Mouse (Mus musculus) cerebellum, adult 2 months (tissue): ENCODE data around the gene Ncan. TPM values are rescaled to one million over a fixed set of nuclear protein-coding genes. Genes with fewer than 3 reads are reported as not detected.

ENCODE experiments used
- DNase-seq, 2 experiments: peaks; one replicate each; pipeline ENCODE4 v3.0.0; 2021
- H3K27ac ChIP-seq: fragments of 200-500 bp; 2 replicates; pipeline ENCODE4 v1.5.1; 2012; ENCODE audit warnings: low read length, control low read depth, inconsistent platforms; ENCODE audit not compliant: insufficient read depth
- H3K27me3 ChIP-seq: fragments of 200-500 bp; 2 replicates; pipeline ENCODE4 v1.6.1; 2012; ENCODE audit warnings: inconsistent platforms, mild to moderate bottlenecking, low read length, moderate library complexity; ENCODE audit not compliant: control insufficient read depth, insufficient read depth
- H3K4me1 ChIP-seq: fragments of 200-500 bp; 2 replicates; pipeline ENCODE4 v1.6.1; 2011; ENCODE audit warnings: low read length; ENCODE audit not compliant: control insufficient read depth, insufficient read depth
- H3K4me3 ChIP-seq: fragments of 200-500 bp; replicated peaks from 2 replicates; pipeline ENCODE3; 2011; ENCODE audit warnings: mild to moderate bottlenecking, low read depth, low read length, control low read depth; ENCODE audit not compliant: insufficient read depth
- CTCF ChIP-seq: fragments of 200-500 bp; IDR thresholded peaks from 2 replicates; pipeline ENCODE4 v1.5.1; 2011; ENCODE audit warnings: low read depth, mild to moderate bottlenecking, control low read depth, low read length, moderate library complexity, borderline replicate concordance; ENCODE audit not compliant: insufficient read depth
- POLR2A ChIP-seq: fragments of 200-500 bp; IDR thresholded peaks from 2 replicates; pipeline ENCODE4 v1.6.1; 2011; ENCODE audit warnings: low read length, control low read depth, borderline replicate concordance; ENCODE audit not compliant: insufficient read depth
- WGBS: fragments of 180-500 bp; shearing (Covaris S2); methylation state at CpG from one replicate; pipeline ENCODE4 v1.1.7; 2018; 5-methylcytosine and 5-hydroxymethylcytosine counted together
- polyA plus RNA-seq: library from polyadenylated mRNA; depleted of rRNA; stranded (reverse); fragments of >200 nt; gene quantifications from 2 replicates; pipeline ENCODE4 v1.2.3, GENCODE M21; 2012

Gene Ncan
- polyA plus RNA-seq, 1 experiment, result 15.2 TPM

GRCm38 (mm10) chr8:70152537-70153257, 32.0 kb upstream of the Ncan start:
- no peaks in the 10 kb centered on the region for H3K27me3 ChIP-seq
- H3K27ac ChIP-seq, result no peak overlapping the region
- 11% methylated on average over 22 of the region's 22 CpGs for WGBS
- no peak overlapping the region for H3K4me3 ChIP-seq
- no peak for TF ChIP-seq POLR2A
- no peak for TF ChIP-seq CTCF
- no peaks in the 10 kb centered on the region; the same call in 1 of the 2 replicates for H3K4me1 ChIP-seq
- peak; percentile 37 to 52 for DNase-seq

GRCm38 (mm10) chr8:70150158-70150557, 29.5 kb upstream of the Ncan start:
- 20% methylated on average over 13 of the region's 13 CpGs for WGBS
- TF ChIP-seq CTCF, result no peak
- TF ChIP-seq POLR2A, result no peak
- H3K4me3 ChIP-seq, result no peak overlapping the region
- H3K27me3 ChIP-seq, result no peaks in the 10 kb centered on the region
- DNase-seq, result no peak
- no peaks in the 10 kb centered on the region; the same call in 1 of the 2 replicates for H3K4me1 ChIP-seq
- H3K27ac ChIP-seq, result no peak overlapping the region

- WGBS, result 80% methylated on average over 7 of the region's 7 CpGs
- Histone ChIP-seq H3K27ac (no peak overlapping the region), H3K27me3 (no peaks in the 10 kb centered on the region), H3K4me3 (no peak overlapping the region), H3K4me1 (no peaks in the 10 kb centered on the region; the same call in 1 of the 2 replicates)
- no peak for DNase-seq
- TF ChIP-seq CTCF, result no peak
- no peak for TF ChIP-seq POLR2A
Measured at GRCm38 (mm10) chr8:70147678-70148607, 27.3 kb upstream of the Ncan start.

- TF ChIP-seq CTCF (no peak), POLR2A (no peak)
- WGBS, result 8% methylated on average over 9 of the region's 9 CpGs
- DNase-seq, result no peak
- H3K27ac ChIP-seq, result no peak overlapping the region
- H3K4me1 ChIP-seq, result peaks cover 16% of the 10 kb centered on the region
- peak overlapping the region; percentile 78 for H3K4me3 ChIP-seq
- H3K27me3 ChIP-seq, result no peaks in the 10 kb centered on the region
Measured at GRCm38 (mm10) chr8:70139981-70140380, 19.3 kb upstream of the Ncan start.

GRCm38 (mm10) chr8:70139026-70139857, 18.6 kb upstream of the Ncan start, which contains the start of the genes Rfxank, Borcs8 and Mef2b:
Rfxank (minus strand) TSS chr8:70139154.
Borcs8 (plus strand) TSS chr8:70139499.
Mef2b (plus strand) TSS chr8:70139711.
- TF ChIP-seq CTCF (no peak), POLR2A (peak; percentile 82; the same call in 1 of the 2 replicates)
- peak within 1 kb of the TSS; percentile 80 for H3K4me3 ChIP-seq
- H3K27ac ChIP-seq, result peak within 1 kb of the TSS; percentile 9; the same call in 1 of the 2 replicates
- WGBS, result under 1% methylated on average over 46 of the region's 46 CpGs
- peak; percentile 98 to 99 for DNase-seq
- H3K4me1 ChIP-seq, result peaks cover 16% of the 10 kb centered on the region
- H3K27me3 ChIP-seq, result no peaks in the 10 kb centered on the region

GRCm38 (mm10) chr8:70137890-70138289, 17.2 kb upstream of the Ncan start:
- Histone ChIP-seq H3K4me3 (peak overlapping the region; percentile 17), H3K27ac (no peak overlapping the region), H3K27me3 (no peaks in the 10 kb centered on the region), H3K4me1 (peaks cover 16% of the 10 kb centered on the region)
- WGBS, result 65% methylated on average over 4 of the region's 4 CpGs
- TF ChIP-seq POLR2A (no peak), CTCF (no peak)
- DNase-seq, result no peak

GRCm38 (mm10) chr8:70136591-70136990, 15.9 kb upstream of the Ncan start:
- H3K4me1 ChIP-seq, result peaks cover 13% of the 10 kb centered on the region
- no peak for TF ChIP-seq CTCF
- TF ChIP-seq POLR2A, result no peak
- H3K27ac ChIP-seq, result no peak overlapping the region
- WGBS, result 73% methylated on average over 4 of the region's 4 CpGs
- no peak overlapping the region for H3K4me3 ChIP-seq
- H3K27me3 ChIP-seq, result no peaks in the 10 kb centered on the region
- no peak for DNase-seq
